Comparison of ENCODE assay signal across 23 mouse cellular contexts in the genomic region with DNA sequence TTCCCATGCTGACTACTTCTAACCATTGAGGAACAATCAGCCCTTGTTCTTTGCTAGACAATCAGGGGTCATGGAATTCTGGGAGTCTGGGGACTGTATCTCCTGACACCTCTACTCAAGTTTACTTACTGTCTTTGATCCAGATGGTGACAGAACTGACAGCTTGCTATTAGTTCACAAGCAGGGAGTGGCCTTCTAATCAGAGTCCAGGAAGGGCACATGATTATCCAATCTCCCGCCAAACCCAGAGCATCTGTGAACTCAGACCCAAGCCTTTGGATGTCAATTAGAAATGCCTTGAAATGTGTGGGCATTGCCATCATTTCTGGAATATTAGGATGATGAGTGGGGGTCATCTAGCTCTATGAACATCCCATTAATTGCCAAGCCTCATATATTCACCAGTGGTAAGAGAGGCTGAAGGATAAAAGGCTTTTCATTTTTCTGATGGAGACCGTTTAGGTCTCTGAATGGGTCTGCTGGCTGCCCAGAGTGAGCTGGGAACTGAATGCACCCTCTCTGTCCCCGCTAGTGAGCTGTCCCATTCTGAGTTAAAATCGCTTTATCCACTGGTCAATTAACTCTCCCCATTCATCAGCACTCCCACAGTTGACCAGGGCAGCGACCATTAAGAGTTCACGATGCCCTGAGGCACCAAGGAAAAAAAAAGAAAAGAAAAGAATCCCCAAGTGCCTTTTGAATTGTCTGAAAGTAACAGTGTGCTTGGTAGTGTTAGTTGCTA. TPM values are rescaled to one million over a fixed set of nuclear protein-coding genes. Genes with fewer than 3 reads are reported as not detected.
DNase-seq lines count a peak whose midpoint lies in the region; ATAC-seq lines count a peak whose summit lies in the region.
"Had no signal": no experiment of that assay in that cellular context is flagged by ENCODE, and none has a peak within 500 bp of the region (broad histone marks: within the 10 kb centered on the region; RNA-seq: fewer than 3 reads in every experiment).

No protein-coding gene starts in this region.

- no peaks in the 10 kb centered on the region for H3K4me1 ChIP-seq in kidney, embryonic 14.5 days (ENCODE audit: control insufficient read depth, insufficient read depth, low read length)
- peaks cover 77% of the 10 kb centered on the region for H3K4me1 ChIP-seq in erythroblast, embryonic 14.5 days (ENCODE audit: control insufficient read depth)

- 28% methylated on average over 6 of the region's 6 CpGs for WGBS in kidney, embryonic 14.5 days

- H3K36me3 ChIP-seq in kidney, embryonic 14.5 days (ENCODE audit: control insufficient read depth, insufficient read depth, low read length) = no peaks in the 10 kb centered on the region
- H3K36me3 ChIP-seq in erythroblast, embryonic 14.5 days (ENCODE audit: control insufficient read depth) = no peaks in the 10 kb centered on the region
- H3K36me3 ChIP-seq: embryonic facial prominence, embryonic 10.5 days; limb, embryonic 13.5 days had no signal

- H3K27me3 ChIP-seq in kidney, embryonic 14.5 days (ENCODE audit: control insufficient read depth, insufficient read depth, low read length) = no peaks in the 10 kb centered on the region
- H3K27me3 ChIP-seq in erythroblast, embryonic 14.5 days (ENCODE audit: control insufficient read depth) = no peaks in the 10 kb centered on the region
- H3K27me3 ChIP-seq: heart, embryonic 13.5 days; limb, embryonic 13.5 days had no signal

- intact Hi-C loops in left cerebral cortex, postnatal 10 days (cut with DNase I) = no loop called here

- H3K9ac ChIP-seq in kidney, embryonic 14.5 days (ENCODE audit: low read depth, low read length) = no peak overlapping the region
- H3K9ac ChIP-seq: heart, embryonic 13.5 days; limb, embryonic 13.5 days had no signal

- H3K4me2 ChIP-seq in kidney, embryonic 14.5 days (replicated peaks; ENCODE audit: low read depth, low read length) = no peak overlapping the region
- H3K4me2 ChIP-seq: heart, embryonic 13.5 days; limb, embryonic 13.5 days had no signal

- no peak overlapping the region for H3K4me3 ChIP-seq in kidney, embryonic 14.5 days (ENCODE audit: low read length)
- H3K4me3 ChIP-seq in erythroblast, embryonic 14.5 days (replicated peaks) = peak overlapping the region; percentile 33
- H3K4me3 ChIP-seq: embryonic facial prominence, embryonic 10.5 days; heart, embryonic 13.5 days; layer of hippocampus, adult 2 months; limb, embryonic 13.5 days; myocyte had no signal

- no peak overlapping the region for H3K27ac ChIP-seq in kidney, embryonic 14.5 days (ENCODE audit: low read depth, low read length)
- H3K27ac ChIP-seq: embryonic facial prominence, embryonic 10.5 days; heart, embryonic 13.5 days; layer of hippocampus, adult 2 months; limb, embryonic 13.5 days had no signal

- no peaks in the 10 kb centered on the region for H3K9me3 ChIP-seq in kidney, embryonic 14.5 days (ENCODE audit: control insufficient read depth, low read length)
- no peaks in the 10 kb centered on the region for H3K9me3 ChIP-seq in erythroblast, embryonic 14.5 days (ENCODE audit: control insufficient read depth, low read length)
- H3K9me3 ChIP-seq: embryonic facial prominence, embryonic 10.5 days; heart, embryonic 13.5 days; limb, embryonic 13.5 days had no signal

- ATAC-seq in kidney, embryonic 14.5 days (ENCODE audit: low FRiP score, low TSS enrichment) = peak; percentile 54; the same call in 1 of the 2 replicates
- ATAC-seq: hindbrain, embryonic 16.5 days; lung, postnatal 0 days had no signal

- DNase-seq in kidney, postnatal 25 days = no peak
- DNase-seq in c-Kit-positive CD71-positive TER-119-positive erythroid progenitor cells, embryonic 14.5 days (ENCODE audit: low spot score) = peak; percentile 57
- peak; percentile 41 for DNase-seq in mesoderm, embryonic 11.5 days (ENCODE audit: low read depth, low spot score)
- DNase-seq in left cerebral cortex, postnatal 10 days (ENCODE audit: extremely low spot score in 1 of 2, low spot score in 2 of 2) = no peak
- no peak for DNase-seq in thymus, postnatal 36 days
- DNase-seq: adrenal gland, postnatal 36 days; cerebellum, postnatal 10 days; heart, postnatal 36 days; kidney, adult 8-10 months; midbrain, embryonic 14.5 days; right cerebral cortex, adult 18-20 months; thymus, adult 18-20 months had no signal

RNA-seq across cellular contexts. Expression of gene Vangl1, which starts 58.7 kb away (rescaled TPM):
- 9.4 and 22.4 TPM in 2 replicates for polyA plus RNA-seq in kidney, embryonic 14.5 days (2014; fragmentation: Nextera tagmentation; extraction: Ambion mirVana)
- 41.9 and 50.0 TPM in 2 replicates for polyA plus RNA-seq in erythroblast, embryonic 14.5 days (2012)
- 1 to 10 TPM; 2.9 to 7.9 TPM for total RNA-seq in left cerebral cortex, postnatal 10 days (2021)

RNA-seq across cellular contexts. Expression of gene Casq2, which starts 59.6 kb away (rescaled TPM):
- polyA plus RNA-seq in kidney, embryonic 14.5 days (2014; fragmentation: Nextera tagmentation; extraction: Ambion mirVana) = 0.47 and 0.50 TPM in 2 replicates
- not detected in 2 replicates for polyA plus RNA-seq in erythroblast, embryonic 14.5 days (2012)
- under 1 TPM; 0.45 to 0.73 TPM for total RNA-seq in left cerebral cortex, postnatal 10 days (2021)
- total RNA-seq: granulocyte monocyte progenitor cell, adult 5-6 weeks; megakaryocyte progenitor cell, adult 5-6 weeks had no signal

Comparison
In these comparisons a context has a peak if more than half of its experiments do, and no peak if none do; other contexts are left out.
1. DNase-seq: peak in c-Kit-positive CD71-positive TER-119-positive erythroid progenitor cells, embryonic 14.5 days (single experiment) and mesoderm, embryonic 11.5 days (single experiment); none in kidney, postnatal 25 days (0 of 2), left cerebral cortex, postnatal 10 days (0 of 2) and thymus, postnatal 36 days (0 of 2).